Mouse (Mus musculus): ENCODE measurements at regions not wholly inside any gene's neighbourhood (a gene's known extent, or its start where the extent isn't known, plus 50 kb on each side); places are given as distances from the start of the nearest gene placed in this dataset.

GRCm38 (mm10) chr15:59138393-59139107, 249.5 kb downstream of the Gm49356 start:
- no peak for DNase-seq

- peak; percentile 13 to 30 for DNase-seq
Measured at GRCm38 (mm10) chr15:59141621-59142020, 252.5 kb downstream of the Gm49356 start.

GRCm38 (mm10) chr15:59142481-59142880, 253.4 kb downstream of the Gm49356 start:
- DNase-seq: no peak

GRCm38 (mm10) chr15:59143891-59144290, 254.8 kb downstream of the Gm49356 start:
- DNase-seq: no peak

DNA sequence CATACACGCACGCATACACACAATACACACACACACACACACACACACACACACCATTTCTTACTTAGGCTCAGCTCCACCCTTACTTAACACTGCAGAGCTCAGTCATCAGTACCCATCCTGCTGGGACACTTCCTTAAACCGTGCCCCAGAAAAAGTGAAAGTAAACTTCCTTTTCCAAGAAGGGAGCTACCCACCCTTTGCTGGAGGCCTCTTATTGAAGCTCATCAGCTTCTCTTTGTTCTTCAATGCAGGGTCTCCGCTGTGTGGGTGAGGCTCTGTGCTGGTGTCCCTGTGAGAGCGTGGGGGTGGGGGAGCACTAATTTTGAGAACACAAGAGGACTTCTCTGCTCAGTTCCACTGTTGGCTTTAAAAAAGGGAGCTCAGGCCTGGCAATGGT, 256.6 kb downstream of the Gm49356 start:
- DNase-seq: no peak

DNA sequence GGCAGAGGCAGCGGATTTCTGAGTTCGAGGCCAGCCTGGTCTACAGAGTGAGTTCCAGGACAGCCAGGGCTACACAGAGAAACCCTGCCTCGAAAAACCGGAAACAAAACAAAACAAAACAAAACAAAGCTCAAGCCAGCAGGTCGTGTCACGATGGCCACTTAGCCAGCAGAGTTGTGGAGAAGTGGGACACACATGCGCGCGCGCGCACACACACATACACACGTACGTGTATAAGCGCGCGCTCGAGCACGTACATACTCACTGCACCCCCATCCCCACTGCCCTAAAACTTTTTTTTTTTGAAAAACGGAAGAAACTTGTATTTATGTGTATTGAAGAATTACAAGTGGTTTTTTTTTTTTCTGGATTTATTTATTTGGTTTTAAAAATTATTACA, 257.0 kb downstream of the Gm49356 start:
- DNase-seq: no peak

- no peak for DNase-seq
Measured at GRCm38 (mm10) chr15:59146586-59147085, 257.5 kb downstream of the Gm49356 start.

- DNase-seq: no peak
Measured at GRCm38 (mm10) chr15:59148531-59148930, 259.4 kb downstream of the Gm49356 start.

- no peak for DNase-seq
Measured at GRCm38 (mm10) chr15:59151506-59151905, 262.4 kb downstream of the Gm49356 start.

GRCm38 (mm10) chr15:59152786-59153388, 263.8 kb downstream of the Gm49356 start:
- no peak for DNase-seq

GRCm38 (mm10) chr15:59153416-59154250, 264.5 kb downstream of the Gm49356 start:
- DNase-seq: no peak

DNA sequence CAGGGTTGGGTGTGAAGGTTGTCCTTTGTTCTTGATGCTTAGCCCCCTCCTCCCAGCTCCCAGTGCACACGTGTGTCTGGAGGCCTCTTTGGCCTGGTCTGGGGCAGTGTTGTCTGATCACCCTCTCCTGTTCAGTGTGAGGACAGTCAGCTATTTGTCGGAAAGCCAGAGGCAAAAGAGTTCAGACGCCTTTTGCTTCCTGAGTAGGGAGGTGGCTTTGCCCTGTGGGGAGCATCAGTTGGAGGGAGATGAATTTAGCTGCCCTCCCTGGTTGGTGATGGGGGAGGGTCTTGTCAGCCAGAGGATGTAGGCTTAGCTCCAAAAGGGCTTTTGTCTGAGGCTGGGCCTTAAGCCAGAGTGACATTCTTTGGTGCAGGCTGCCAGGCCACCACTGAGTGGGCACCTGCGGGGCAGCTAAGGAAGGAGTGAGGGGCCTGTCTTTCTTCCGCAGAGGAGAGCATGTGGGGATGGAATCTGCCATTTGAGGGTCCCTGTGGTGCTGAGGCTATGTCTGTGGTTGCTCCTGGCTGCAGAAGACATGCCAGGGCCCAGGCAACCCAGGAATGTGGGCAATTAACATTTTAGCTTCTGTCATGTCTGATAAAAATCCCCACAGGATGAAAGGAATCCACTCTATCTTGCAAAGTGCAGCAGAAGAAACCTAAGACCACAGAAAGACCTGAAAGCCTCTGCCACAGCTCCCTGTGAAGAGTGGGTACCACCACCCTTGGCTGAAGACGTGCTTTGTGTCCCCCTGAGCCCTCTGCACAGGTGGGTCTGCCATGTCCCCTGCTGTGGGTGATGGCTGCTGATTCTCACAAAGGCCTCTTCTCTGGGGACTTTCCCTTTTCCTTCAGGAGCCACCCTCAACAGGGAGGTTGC, 265.6 kb downstream of the Gm49356 start:
- no peak for DNase-seq

DNA sequence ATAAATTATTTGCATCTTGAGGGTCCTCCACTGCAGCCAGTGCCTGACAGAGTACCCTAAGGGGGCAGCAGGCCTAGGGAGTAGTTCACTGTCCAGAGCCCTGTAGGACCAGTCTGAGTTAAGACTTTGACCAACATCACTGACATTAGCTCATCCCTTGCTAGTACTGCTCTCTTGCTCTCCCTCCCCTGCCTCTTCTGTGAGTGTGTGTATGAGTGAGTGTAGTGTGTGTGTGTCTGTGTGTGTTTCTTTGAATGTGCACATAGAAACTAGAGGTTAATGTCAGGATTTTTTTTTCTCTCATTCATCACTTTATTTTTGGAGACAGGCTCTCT, 266.2 kb downstream of the Gm49356 start:
- DNase-seq: no peak

DNA sequence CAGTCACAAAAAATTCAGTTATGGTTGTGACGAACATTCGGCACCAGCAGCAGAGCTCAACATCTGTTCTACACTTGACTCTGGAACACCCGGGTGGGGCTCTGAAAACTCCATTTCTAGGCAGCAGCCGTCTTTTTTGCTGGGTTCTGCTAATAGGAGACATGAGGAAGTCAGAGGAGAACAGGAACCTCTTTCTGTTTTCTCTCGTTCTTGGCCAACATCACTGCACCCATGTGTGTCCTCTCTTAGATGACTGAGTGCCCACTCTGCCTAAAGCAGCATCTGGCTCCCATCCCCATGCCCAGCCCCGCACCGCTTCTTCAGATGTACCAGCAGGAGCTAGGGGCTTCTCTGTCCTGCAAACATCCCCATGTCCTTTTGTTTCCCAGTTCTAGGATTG, 267.2 kb downstream of the Gm49356 start:
- DNase-seq: no peak

GRCm38 (mm10) chr15:59158760-59159159, 269.7 kb downstream of the Gm49356 start:
- no peak for DNase-seq

DNA sequence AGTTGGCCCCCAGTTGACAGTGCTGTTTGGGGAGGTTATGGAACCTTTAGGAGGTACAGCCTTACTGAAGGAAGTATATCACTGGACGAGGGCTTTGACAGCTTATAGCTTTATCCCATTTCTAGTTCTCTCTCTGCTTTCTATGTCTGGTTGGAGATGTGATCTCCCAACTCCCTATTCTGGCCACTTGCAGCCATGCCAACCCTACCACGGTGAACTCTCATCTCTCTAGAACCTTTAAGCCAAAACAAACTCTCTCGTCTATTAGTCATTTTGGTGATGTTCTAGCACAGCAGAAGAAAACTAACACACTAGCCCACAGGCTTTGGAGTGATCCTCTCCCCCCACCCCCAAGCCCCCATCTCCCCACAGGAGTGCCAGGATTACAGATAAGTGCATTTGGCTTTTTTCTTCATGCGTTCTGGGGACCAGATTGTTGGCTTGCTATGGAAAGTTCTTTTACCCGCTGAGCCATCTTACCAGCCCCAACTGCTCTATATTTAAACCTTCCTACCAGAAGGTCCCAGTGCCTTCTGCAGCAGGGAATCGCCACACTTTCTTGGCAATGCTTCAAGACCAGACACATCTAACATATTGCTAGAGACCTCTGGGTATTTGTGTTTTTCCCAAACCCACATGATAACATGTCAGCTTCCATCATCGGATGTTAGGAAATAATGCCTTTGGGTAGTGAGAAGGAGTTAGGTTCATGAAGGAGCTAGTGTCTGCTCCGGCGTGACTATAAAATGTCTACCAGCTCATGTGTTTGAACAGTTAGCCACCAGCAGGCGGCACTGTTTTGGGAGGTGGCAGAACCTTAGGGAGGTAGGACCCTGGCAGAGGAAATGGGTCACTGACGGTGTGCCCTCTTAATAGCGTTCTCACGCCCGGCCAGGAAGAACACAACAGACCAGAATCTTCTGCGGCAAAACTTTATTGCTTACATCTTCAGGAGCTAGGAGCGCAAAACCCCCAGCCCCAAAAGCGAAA, 272.1 kb downstream of the Gm49356 start:
- DNase-seq: no peak

- peak; percentile 37 to 45 for DNase-seq
Measured at GRCm38 (mm10) chr15:59167937-59168659, 279.0 kb downstream of the Gm49356 start.

DNA sequence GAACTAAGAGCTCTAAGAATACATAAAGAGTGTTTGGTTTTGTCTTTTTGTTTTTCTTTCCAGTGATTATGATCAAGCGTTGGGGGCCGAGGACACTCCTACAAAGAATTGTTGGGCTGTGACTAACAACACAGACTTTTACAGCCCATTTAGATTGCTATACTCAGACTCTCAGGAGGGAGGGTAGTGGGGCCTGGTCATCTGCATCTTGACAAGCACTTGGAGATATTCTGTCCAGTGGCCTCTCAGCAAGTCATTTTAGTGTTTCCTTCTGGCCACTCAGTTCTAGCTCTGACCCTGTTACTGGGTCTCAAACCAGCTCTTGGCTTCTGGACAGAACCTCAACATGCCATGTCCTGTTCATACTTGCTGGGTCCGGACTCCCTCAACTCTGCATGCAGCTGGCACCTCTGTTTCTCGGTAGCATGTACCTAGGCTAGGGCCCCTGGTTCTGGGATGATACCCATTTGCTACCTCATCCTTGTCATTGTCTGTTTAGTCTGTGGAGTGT, 279.6 kb downstream of the Gm49356 start:
- DNase-seq: no peak

- no peak for DNase-seq
Measured at GRCm38 (mm10) chr15:59169237-59169797, 280.2 kb downstream of the Gm49356 start.

- no peak for DNase-seq
Measured at GRCm38 (mm10) chr15:59169831-59170230, 280.7 kb downstream of the Gm49356 start.
